ENCODE assay signal across 10 mouse cellular contexts in the genomic region with DNA sequence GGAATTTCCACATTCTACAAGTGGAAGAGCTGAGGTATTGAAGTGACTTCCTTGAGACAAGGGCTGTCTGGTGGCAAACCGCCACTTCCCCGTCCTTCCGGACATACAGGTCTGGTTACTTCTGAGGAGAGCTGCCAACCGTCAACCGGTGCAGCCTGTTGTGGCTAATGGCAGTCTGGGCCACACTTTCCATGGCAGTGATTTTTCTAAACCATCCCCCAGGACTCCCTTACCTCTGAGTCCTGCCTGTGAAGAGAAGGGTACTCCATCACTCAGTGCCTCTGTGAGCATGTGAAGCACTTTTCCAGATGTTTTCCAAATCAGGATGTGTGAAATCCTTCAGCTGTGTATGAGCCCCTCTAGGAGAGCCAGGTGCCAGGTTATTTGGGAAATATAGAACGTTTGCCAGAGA.
DNase-seq lines count a peak whose midpoint lies in the region; ATAC-seq and TF ChIP-seq lines count a peak whose summit lies in the region.
"Had no signal": no experiment of that assay in that cellular context is flagged by ENCODE, and none has a peak within 500 bp of the region (broad histone marks: within the 10 kb centered on the region; RNA-seq: fewer than 3 reads in every experiment).

No protein-coding gene starts in this region.

- H3K4me3 ChIP-seq in kidney, postnatal 0 days (replicated peaks; ENCODE audit: low read depth, low read length), result no peak overlapping the region
- H3K4me3 ChIP-seq: erythroblast, embryonic 14.5 days had no signal

- no peaks in the 10 kb centered on the region for H3K9me3 ChIP-seq in kidney, postnatal 0 days (replicated peaks; ENCODE audit: low read length)

- H3K27ac ChIP-seq in kidney, postnatal 0 days, result no peak overlapping the region
- H3K27ac ChIP-seq: macrophage had no signal

- TF ChIP-seq CTCF in kidney, postnatal 0 days (IDR thresholded peaks at IDR 0.05; ENCODE audit: low read depth), result no peak

- no peak overlapping the region for H3K4me2 ChIP-seq in kidney, postnatal 0 days (ENCODE audit: low read length)

- DNase-seq in thymus, postnatal 0 days (ENCODE audit: low spot score), result peak; percentile 21
- DNase-seq in thymus, postnatal 14 days, result no peak
- DNase-seq in kidney, postnatal 0 days (ENCODE audit: low spot score), result peak; percentile 14
- peak; percentile 86 for DNase-seq in lung, postnatal 36 days
- DNase-seq in right cerebral cortex, adult 18-20 months, result no peak
- DNase-seq in cerebellum, postnatal 36 days, result no peak
- no peak for DNase-seq in frontal cortex, postnatal 10 days (ENCODE audit: low spot score in 2 of 2)
- DNase-seq in adrenal gland, adult (ENCODE audit: inconsistent age in 2 of 2, low spot score in 1 of 2), result no peak

- H3K4me1 ChIP-seq in kidney, postnatal 0 days (replicated peaks; ENCODE audit: insufficient read depth, low read length), result no peaks in the 10 kb centered on the region

- no peak for ATAC-seq in kidney, postnatal 0 days (replicated peaks; ENCODE audit: low FRiP score, low read depth)

- no peaks in the 10 kb centered on the region for H3K27me3 ChIP-seq in kidney, postnatal 0 days (ENCODE audit: insufficient read depth, low read length)

- no peaks in the 10 kb centered on the region for H3K36me3 ChIP-seq in kidney, postnatal 0 days (ENCODE audit: insufficient read depth, low read length)

- H3K9ac ChIP-seq in kidney, postnatal 0 days (ENCODE audit: low read depth, low read length), result no peak overlapping the region

- WGBS in kidney, postnatal 0 days, result 72% methylated on average over 6 of the region's 6 CpGs

Comparison
In these comparisons a context has a peak if more than half of its experiments do, and no peak if none do; other contexts are left out.
1. DNase-seq: peak in thymus, postnatal 0 days (single experiment), kidney, postnatal 0 days (single experiment) and lung, postnatal 36 days (single experiment); none in thymus, postnatal 14 days (single experiment), right cerebral cortex, adult 18-20 months (single experiment), cerebellum, postnatal 36 days (0 of 2), frontal cortex, postnatal 10 days (0 of 2) and adrenal gland, adult (0 of 2).